Mouse (Mus musculus) gastrocnemius, postnatal 36 days (tissue): ENCODE data around the gene Abhd18. TPM values are rescaled to one million over a fixed set of nuclear protein-coding genes. Genes with fewer than 3 reads are reported as not detected.

ENCODE experiments used
- DNase-seq, 2 experiments: peaks; one replicate each; pipeline ENCODE4 v3.0.0; 2022
- intact Hi-C: fragments of 180-260 bp; cut with DNase I; formaldehyde crosslinking; loops from one replicate; pipeline ENCODE4 v1.15.1; 2025
- total RNA-seq, 2 experiments: library from RNA; stranded (reverse); gene quantifications; 2 replicates each; pipeline ENCODE4 v1.2.3; 2021

The Abhd18 gene
- total RNA-seq, 2 experiments from 2014 or later: 13.1 to 23.9 TPM

DNA sequence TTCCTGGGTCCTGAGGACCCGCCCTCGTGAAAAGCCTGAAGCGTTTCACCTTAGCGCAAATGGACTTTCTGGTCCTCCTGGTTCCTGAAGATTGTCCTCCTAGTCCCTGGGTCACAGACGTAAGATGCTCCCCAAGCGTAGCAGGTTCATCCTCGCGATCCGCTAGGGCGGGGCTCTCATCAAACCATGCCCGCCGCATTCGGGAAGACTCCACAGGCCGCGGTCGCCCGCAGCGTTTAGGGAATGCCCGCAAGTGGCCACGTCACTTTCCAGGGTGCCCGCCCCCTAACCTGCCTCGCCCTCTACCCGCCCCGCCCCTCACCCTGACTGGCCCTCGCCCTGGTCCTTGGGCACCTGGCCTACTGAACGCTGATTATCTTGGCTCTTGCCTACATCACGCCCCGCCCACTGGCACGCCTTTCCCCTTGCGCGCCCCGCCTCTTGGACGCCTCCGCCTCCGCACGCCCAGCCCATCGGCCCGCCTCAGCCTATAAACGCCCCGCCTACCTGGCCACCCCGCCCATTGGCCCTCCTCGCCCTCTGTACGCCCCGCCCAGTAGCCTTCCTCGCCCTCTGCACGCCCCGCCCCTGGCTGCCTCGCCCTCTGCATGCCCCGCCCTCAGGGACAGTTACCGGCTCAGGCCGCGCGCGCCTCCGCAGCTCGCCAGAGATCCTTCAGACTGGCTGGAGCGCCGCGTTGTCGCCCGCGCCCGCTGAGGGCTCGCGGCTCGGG lies 102.6 kb downstream of the Abhd18 start, which contains the start of gene Larp1b:
TSS of gene Larp1b (plus strand) at position 659 of the 733 bp plus-strand sequence.
- intact Hi-C loops: loop anchor here (2.0 kb wide), 1 partner anchor 55 kb away; no protein-coding TSS in a partner anchor
- peak; percentile 100 for DNase-seq

DNA sequence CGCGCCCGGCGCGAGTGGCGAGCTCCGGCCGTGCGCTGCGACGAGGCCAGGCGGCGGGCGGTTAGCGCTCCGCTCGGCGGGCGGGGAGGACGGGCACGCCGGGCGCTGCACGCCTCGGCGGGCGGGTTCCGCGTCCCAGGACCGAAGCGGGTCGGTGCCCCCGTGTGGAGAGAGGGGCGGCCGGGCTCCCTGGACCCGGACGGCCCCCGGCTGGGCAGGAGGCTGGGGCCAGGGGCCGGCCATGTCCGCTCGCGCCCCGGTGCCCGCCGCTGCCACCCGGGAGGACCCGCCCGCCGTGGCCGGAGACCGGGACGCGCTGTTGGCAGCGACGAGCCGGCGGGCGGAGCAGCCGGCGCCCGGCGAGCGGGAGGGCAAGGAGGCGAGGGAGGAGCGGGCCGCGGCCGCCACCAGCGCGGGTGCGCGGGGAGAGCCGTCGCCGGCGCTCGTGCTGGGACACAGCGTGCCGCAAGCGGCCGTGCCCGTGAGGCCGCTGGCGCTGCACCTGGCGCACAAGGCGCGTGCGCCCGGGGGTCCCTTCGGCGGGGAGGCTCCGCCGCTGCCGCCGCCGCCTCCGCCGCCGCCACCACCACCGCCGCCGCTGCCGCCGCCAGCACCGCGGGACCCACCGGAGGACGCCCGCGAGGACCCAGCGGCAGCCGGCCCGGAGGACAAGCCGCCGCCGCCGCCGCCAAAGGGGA lies 103.3 kb downstream of the Abhd18 start:
- intact Hi-C loops: loop anchor here (2.0 kb wide), 1 partner anchor 55 kb away; no protein-coding TSS in a partner anchor
- peak in 1 of 2 experiments; percentile 53 for DNase-seq

DNA sequence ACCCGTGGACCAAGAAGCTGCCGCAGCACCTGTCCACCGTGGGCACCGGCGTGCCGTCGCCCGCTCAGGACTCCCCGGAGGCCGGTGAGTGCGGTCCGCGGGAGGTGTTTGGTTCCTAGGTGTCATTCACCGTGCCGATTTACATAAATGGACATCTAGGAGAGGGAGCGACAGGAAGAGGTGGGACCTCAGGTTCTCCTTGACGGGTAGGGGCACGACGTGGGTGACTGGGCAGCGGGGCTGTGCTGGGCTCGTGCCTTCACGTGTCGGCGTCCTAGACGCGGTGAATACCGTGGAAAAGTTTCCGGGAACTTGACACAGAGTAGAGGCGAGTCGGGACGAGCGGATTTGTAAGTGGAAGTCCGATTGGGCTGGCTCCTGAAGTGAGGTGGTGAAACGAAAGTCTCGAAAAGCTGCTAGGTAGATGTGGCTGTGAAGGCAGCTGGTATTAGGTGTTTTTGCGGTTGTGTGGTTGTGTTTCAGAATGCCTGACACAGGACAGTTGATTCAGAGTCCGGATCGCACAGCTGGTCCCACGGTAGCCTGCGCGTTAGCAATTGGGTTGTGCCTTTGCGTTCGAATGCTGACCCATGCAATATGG lies 103.9 kb downstream of the Abhd18 start:
- peak in 1 of 2 experiments; percentile 23 for DNase-seq
- intact Hi-C loops: no loop called here

DNA sequence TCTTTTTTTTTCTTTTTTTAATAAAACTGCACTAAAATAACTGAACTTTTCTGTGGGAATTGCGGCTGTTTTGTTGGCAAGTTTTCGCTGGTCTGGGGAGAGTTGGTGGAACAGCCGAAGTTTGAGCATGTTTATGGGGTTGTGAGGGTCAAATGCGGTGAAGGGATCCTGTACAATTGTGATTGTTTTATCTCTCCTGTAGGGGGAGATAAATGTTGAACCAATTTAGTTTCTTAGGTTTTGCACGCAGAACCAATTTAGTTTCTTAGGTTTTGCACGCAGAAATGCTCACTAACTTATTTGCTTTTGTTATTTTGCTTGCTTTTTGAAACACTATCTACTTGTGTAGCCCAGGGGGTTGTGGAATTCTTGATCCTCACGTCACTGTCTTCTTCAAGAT lies 104.6 kb downstream of the Abhd18 start:
- no peak for DNase-seq
- intact Hi-C loops: no loop called here

DNA sequence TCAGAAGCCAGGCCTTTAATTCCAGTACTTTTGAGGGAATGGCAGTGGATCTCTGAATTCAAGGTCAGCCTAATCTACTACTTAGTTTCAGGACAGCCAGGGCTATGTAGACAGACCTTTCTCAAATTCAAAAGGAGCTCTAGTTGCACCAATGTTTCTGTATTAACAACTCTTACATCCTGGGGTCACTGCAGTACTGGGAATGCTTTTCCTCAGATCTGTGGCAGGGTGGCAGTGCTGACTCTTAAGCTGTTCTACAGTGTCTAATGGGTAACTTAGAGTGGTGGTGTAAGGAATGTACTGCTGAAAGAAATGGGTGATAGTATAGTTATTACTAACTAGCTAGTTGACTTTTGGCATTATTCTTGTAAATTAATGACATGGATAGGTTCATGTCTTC lies 105.8 kb downstream of the Abhd18 start:
- intact Hi-C loops: no loop called here
- DNase-seq: no peak

DNA sequence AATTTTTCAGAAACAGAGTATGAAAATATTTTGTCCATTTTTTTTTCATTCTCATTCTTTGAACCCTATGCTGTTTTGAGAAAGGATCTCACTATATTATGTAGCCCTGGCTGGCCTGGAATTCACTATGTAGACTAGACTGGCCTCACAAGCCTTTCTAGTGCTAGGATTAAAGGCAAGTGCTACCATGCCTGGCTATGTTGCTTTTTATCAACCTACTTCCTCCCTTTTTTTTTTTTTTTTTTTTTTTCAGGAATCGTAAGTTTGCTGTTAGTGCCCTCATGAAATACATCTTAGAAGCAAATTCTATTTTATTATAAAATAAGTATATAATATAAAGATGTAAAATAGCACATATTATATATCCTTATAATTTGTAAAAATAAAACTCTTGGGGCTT lies 108.0 kb downstream of the Abhd18 start:
- DNase-seq: no peak
- intact Hi-C loops: no loop called here

DNA sequence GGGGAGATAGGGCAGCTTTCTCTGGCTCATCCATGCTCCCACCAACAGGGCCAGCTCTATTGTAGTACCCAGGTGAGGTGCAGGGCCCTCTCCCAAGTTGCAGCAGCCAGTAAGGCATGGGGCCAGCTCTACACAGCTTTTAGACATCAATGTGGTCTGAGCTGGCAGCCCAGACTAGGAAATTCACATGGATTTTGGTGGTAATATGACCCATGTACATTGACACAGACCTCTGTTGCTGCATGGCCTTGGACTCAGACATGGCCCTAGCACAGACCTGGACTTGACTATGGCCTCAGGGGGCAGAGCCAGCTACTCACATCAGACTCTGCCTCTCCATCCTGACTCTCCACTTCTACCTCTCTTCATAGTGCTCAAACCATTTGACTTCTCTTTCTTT lies 112.1 kb downstream of the Abhd18 start:
- DNase-seq: no peak
- intact Hi-C loops: no loop called here

DNA sequence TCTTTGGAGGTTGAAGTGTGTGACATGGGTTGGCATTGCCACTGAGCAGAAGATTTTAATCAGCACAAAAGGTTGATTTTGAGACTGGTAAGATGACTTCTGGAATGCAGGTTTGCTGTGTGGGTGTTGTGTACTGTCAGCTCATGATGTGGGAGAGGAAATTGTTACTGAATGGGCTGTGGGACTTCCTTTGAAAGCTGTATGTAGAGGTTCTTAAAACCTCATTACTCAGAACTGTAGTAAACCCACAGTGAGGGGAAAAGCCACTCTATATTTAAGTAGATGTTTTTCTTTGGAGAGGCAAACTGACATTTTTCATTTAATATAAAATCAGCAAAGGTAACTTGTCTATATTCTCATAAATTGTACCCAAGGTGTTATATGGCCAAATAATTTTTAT lies 134.0 kb downstream of the Abhd18 start:
- intact Hi-C loops: no loop called here

DNA sequence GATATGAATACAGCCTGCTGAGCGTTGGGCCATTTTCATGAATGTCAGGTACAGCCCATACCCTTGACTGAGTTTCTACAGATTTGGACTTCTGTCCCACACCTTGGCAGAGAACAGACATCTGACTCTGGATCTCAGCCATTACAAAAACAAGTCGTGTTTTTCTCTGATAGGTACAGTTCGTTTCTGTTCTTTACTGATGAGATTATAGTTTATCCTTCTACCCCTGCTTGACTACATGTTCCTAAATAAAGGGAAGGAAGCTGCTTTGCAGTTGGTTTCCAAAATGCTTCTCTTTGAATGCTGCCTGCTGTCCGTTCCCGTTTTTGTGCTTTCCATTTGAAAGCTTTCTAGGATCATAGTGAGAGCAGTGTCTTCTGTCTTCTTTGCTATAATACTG lies 140.8 kb downstream of the Abhd18 start:
- DNase-seq: no peak
- intact Hi-C loops: no loop called here

More for the DNA sequence above, 134.0 kb downstream of the Abhd18 start:
- DNase-seq: no peak

Other genes starting within 250 kb of the Abhd18 start
- not detected for gene Slc25a31, start 138.1 kb upstream of the Abhd18 start, total RNA-seq
- gene Hspa4l, start 102.5 kb upstream of the Abhd18 start, total RNA-seq: 1 to 10 TPM; 5.6 to 6.2 TPM
- gene Plk4, start 47.0 kb upstream of the Abhd18 start, total RNA-seq: under 1 TPM; 0.54 to 0.71 TPM
- 10 to 100 TPM; 12.9 to 16.6 TPM for gene Mfsd8, start 84 bp upstream of the Abhd18 start, total RNA-seq
- under 1 TPM in 1 of 2 experiments, not detected in 1; 0.10 TPM for gene 1700034I23Rik, start 55.6 kb downstream of the Abhd18 start, total RNA-seq
- 10 to 100 TPM; 66.4 to 69.0 TPM for gene Larp1b, start 102.9 kb downstream of the Abhd18 start, total RNA-seq
- gene Pgrmc2, start 236.1 kb downstream of the Abhd18 start, total RNA-seq: 10 to 100 TPM; 15.2 to 17.7 TPM